Mouse (Mus musculus) ovary, postnatal 14 days (tissue): ENCODE data around the gene Krtap17-1.

ENCODE experiments used
- DNase-seq: peaks from one replicate; pipeline ENCODE4 v3.0.0; 2022; ENCODE audit warnings: low spot score

Krtap17-1 gene

DNA sequence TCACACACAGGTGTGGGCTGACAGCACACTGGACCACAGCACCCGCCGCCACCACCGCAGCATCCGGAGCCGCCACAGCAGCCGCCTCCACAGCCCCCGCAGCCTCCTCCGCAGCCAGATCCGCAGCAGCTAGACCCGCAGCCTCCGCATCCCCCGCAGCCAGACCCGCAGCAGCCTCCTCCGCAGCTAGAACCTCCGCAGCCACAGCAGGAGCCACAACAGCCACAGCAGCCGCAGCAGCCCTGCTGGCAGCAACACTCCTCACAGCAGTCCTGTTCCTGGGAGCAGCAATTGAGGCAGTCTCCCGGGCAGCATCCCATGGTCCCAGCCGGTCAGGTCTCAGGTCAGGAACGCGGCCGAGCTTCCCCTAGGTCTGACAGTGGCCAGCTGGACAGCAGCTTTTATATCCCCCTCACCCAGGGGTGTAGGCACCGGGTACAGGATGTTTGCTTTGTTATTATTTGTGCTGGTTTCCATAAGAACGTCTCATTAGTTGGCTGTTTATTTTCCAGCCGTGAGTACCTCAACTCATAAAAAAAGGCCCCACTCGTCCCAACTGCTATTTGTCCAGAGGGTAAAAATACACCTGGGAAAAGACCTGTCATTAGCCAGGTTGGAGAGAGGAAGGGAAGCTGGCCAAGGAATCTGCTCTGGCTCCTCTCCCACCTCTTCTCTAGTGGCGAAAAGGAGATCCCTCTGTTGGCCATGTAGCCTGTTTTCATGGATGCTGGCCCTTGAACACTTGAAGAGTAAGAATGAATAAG, at the start of gene Krtap17-1:
Krtap17-1 (minus strand) TSS at position 375 of the 764 bp plus-strand sequence.
- no peak for DNase-seq

DNA sequence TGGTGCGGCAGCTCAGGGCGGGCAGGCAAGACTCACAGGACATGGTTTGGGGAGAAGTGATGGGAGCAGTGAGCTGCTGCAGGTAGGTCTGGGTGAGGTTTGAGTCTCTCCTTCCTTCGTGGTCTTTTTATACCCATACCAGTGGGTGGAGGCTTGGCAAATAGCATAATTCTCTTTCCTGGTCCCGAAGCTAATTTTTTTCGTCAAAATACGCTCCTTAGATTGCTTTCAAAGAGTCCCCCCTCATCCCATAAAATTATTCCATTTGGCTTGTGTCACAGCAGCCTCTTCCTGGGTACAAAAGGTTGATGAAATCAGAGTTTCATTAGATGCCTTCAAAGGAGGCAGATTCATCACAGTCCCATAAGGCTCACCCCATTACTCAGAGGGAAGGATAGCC, 47.7 kb upstream of the Krtap17-1 start, which contains the start of gene Krt34:
Krt34 (minus strand) TSS at position 101 of the 400 bp plus-strand sequence.
- DNase-seq: no peak

DNA sequence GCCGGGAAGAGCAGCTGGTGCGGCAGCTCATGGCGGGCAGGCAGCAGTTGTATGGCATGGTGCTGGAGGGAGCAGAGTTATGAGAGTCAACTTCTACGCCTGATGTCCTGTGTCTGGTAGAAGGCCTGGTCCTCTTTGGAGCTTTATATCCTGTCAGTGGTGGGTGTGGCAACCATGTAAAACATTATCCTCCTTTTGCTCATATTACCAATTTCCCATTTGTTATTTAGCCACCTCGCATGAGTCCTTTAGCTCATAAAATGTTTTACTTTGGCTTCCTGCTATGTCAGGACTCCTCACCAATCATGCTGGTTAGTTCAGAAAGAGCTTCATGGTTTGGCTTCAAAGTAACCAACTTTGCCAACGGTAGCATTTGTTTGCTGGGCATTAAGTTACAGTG, 36.0 kb upstream of the Krtap17-1 start, which contains the start of gene Krt33b:
Krt33b (minus strand) TSS at position 101 of the 400 bp plus-strand sequence.
- DNase-seq: no peak

DNA sequence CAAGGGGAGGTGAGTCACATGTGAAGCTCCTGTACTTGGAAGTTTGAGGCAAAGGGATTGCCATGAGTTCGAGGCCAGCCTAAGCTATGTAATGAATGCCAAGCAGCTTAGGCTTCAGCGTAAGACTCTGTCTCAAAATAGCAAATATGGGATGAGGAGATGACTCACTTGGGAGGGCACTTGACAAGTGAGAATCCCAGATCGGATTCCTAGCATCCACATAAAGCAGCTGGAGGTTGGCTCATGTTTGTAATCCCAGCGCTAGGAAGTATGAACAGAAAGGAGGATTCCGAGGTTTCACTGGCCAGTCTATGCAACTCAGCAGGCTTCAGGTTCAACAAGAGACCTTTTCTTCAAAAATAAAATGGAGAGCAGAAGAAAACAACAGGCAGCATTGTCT, 27.6 kb upstream of the Krtap17-1 start:
- no peak for DNase-seq

- no peak for DNase-seq
These were observed 25.7 kb upstream of the Krtap17-1 start for GRCm38 (mm10) chr11:100019466-100019865.

- no peak for DNase-seq
These were observed 22.3 kb upstream of the Krtap17-1 start, which contains the start of gene Krt33a for GRCm38 (mm10) chr11:100016112-100016511. Gene Krt33a (minus strand): TSS chr11:100016212.

GRCm38 (mm10) chr11:100013691-100014171, 19.9 kb upstream of the Krtap17-1 start:
- no peak for DNase-seq

DNA sequence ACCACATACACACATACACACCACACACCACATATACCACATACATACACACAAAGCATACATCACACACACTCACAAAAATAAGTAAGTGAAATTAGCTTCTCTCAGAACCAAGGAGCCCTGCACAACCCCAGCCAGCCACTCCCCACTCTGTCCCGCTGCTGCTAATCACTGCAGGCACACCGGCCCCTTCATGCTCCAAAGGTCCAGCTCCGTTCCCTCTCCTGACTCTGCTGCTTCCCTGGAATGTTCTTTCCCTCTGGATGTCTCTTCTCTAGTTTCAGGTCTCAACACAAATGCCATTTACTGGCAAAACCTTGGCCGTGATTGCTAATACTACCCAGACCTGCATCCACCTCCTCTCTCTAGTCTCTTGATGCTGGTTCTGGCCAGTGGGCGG, 16.9 kb upstream of the Krtap17-1 start:
- DNase-seq: no peak

- no peak for DNase-seq
These were observed 14.5 kb upstream of the Krtap17-1 start for GRCm38 (mm10) chr11:100008336-100008735.

- no peak for DNase-seq
These were observed 12.8 kb upstream of the Krtap17-1 start for GRCm38 (mm10) chr11:100006624-100007023.

GRCm38 (mm10) chr11:100005905-100006304, 12.1 kb upstream of the Krtap17-1 start:
- no peak for DNase-seq

DNA sequence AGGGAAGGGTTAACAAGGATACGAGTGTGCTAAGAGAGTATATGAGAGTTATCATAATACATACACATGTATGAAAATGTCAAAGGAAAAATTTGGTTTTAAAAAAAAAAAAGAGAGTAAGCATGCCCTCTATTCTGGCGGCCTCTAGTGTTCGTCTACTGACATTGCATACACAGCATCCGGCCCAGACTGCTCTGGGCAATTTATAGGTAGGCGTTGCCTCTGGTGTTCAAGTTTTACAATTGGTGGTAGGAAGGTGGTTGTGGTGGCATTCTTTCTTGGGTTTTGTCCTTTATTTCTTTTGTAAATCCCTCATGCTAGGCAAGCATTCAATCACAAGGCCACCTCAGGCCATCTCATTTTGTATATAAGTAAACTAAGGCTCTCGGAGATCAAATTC, 11.1 kb upstream of the Krtap17-1 start:
- peak; percentile 33 for DNase-seq

- DNase-seq: no peak
These were observed 5.3 kb upstream of the Krtap17-1 start for GRCm38 (mm10) chr11:99999091-99999490.

GRCm38 (mm10) chr11:99994384-99994661, 529 bp upstream of the Krtap17-1 start:
- DNase-seq: no peak

DNA sequence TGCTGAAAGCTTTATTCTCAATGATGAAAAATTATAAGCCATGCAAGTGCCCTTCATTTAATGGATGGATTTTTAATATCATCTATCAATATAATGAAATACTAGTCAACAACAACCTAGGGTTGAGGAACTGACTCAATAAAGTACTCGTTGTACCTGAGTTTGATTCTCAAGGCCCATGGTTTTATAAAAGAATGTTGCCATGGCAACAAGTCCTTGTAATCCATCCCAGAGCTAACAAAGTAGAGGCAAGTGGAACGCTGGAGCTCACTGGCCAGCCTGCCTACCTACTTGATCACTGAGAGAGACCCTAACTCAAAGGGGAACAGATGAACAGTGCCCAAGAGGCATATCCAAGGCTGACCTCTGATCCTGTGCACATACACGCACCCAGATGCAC, 3.2 kb downstream of the Krtap17-1 start:
- DNase-seq: no peak

- DNase-seq: no peak
These were observed 3.9 kb downstream of the Krtap17-1 start for GRCm38 (mm10) chr11:99989881-99990405.

DNA sequence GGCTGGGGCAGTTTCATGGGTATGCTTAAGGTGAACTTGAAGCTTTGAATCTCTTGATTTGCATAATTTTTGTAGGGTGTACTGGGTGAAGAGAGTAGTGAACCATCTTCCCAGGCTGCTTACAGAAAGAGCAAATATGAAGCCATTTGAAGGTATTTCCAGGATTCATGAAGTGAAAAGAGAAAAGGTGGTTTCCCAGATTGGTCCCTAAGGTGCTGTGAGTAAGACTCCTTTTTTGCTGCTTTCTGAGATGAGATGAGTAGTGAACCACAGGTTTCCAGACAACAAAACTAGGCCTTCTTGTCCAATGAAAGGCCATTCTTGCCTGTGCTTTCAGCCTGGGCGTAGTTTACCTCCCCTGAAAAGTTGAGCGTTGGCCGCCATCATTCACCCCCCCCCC, 5.3 kb downstream of the Krtap17-1 start:
- DNase-seq: no peak

DNA sequence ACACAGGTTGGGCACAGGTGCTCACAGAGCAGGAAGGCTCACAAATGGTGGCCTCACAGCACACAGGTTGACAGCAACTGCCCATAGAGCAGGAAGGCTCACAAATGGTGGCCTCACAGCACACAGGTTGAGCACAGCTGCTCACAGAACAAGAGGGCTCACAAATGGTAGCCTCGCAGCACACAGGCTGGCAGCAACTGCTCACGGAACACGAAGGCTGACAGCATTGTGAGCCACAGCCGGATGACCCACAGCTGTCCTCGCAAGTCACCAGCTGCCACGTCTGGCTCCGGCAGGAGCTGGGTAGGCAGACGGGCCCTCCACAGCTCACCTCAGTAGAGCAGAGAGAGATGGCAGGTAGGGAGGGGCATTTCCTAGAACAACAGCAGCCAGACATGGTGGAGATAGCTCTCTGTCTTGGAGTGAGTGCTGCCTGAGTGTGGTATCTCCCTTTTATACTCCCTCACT, 7.6 kb downstream of the Krtap17-1 start, which contains the start of gene Krtap16-1:
Krtap16-1 (minus strand) TSS at position 418 of the 468 bp plus-strand sequence.
- no peak for DNase-seq

DNA sequence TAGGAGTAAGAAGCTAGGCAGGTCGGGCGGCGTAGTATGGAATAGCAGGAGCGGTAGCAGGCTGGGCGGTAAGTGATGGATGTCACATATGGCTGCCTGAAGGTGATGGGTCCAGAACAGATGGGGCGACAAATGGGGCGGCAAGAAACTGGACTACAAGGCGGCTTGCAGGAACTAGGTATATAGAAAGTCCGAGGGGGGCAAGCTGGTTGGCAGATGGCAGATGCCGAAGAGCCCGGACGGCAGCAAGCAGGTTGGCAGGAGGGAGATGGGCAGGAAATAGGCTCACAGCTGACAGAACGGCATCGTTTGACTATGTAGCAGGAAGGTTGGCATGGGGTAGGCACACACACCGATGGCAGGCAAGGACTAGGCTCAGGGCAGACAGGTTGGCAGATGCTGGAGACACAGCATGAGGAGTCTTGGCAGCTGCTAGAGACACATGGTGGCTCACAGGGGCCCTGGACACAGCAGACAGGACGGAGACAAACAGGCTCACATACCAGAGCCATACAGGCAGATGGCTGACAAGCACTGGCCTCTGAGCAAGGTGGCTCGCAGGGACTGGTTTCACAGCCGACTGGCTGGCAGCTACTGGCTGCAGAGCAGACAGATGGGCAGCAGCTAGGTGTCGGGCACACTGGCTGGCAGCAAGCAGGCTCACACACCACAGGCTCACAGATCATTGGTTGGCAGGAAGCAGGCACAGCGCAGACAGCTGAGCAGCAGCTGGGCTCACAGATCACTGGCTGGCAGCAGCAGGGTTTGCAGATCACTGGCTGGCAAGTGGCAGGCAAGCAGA, 8.3 kb downstream of the Krtap17-1 start:
- no peak for DNase-seq

- no peak for DNase-seq
These were observed 10.4 kb downstream of the Krtap17-1 start for GRCm38 (mm10) chr11:99983442-99983841.

- DNase-seq: no peak
These were observed 11.1 kb downstream of the Krtap17-1 start for GRCm38 (mm10) chr11:99982731-99983130.

DNA sequence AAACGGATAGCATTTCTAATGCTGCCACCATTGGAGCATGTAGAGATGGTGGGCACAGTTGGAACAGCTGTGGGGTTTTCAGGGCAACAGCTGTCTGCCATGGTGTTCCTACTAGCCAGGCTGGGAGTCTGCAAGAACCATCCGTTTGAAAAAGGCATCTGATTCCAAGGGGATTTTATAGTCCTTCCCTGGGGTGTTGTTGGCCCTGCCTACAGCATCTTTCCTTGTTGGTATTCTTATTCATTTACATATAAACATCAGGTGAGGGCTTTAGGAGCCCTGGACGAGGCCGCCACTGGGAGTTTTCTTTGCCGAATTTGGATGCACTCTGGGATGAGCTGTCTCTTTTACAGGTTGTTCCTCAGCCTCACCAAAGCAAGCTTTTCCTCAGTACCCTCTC, 14.8 kb downstream of the Krtap17-1 start, which contains the start of gene Krtap29-1:
Krtap29-1 (minus strand) TSS at position 101 of the 400 bp plus-strand sequence.
- DNase-seq: no peak
